Mouse (Mus musculus): Measurements from ENCODE around the gene Rbm45. TPM values are rescaled to one million over a fixed set of nuclear protein-coding genes. Genes with fewer than 3 reads are reported as not detected.

The Rbm45 gene
- polyA plus RNA-seq (2015; fragmentation: Nextera tagmentation; extraction: Ambion mirVana): 24.0 and 24.7 TPM in 2 replicates

- Histone ChIP-seq H3K27me3 (no peaks in the 10 kb centered on the region), H3K4me1 (replicated peaks) (peaks cover 15% of the 10 kb centered on the region), H3K27ac (peak within 1 kb of the TSS; percentile 65), H3K36me3 (peaks cover 27% of the 10 kb centered on the region), H3K9me3 (no peaks in the 10 kb centered on the region), H3K4me3 (replicated peaks) (peak within 1 kb of the TSS; percentile 98), H3K4me2 (replicated peaks) (peak within 1 kb of the TSS; percentile 94), H3K9ac (replicated peaks) (peak within 1 kb of the TSS; percentile 93)
- under 1% methylated on average over 61 of the region's 61 CpGs for WGBS
- ATAC-seq: peak; percentile 93
These were observed at the start of gene Rbm45 for GRCm38 (mm10) chr2:76369821-76370655. Rbm45 (plus strand) TSS chr2:76369984.

GRCm38 (mm10) chr2:76320336-76320735, 49.4 kb upstream of the Rbm45 start:
- H3K27ac ChIP-seq: no peak overlapping the region
- no peaks in the 10 kb centered on the region for H3K4me1 ChIP-seq (replicated peaks)
- no peak overlapping the region for H3K4me3 ChIP-seq (replicated peaks)
- no peaks in the 10 kb centered on the region for H3K27me3 ChIP-seq
- no peak overlapping the region for H3K9ac ChIP-seq (replicated peaks)
- 90% methylated on average over 6 of the region's 6 CpGs for WGBS
- ATAC-seq: no peak
- H3K4me2 ChIP-seq (replicated peaks): no peak overlapping the region
- H3K9me3 ChIP-seq: no peaks in the 10 kb centered on the region
- H3K36me3 ChIP-seq: no peaks in the 10 kb centered on the region

GRCm38 (mm10) chr2:76323185-76323875, 46.5 kb upstream of the Rbm45 start:
- H3K4me3 ChIP-seq (replicated peaks): no peak overlapping the region
- no peak for ATAC-seq
- H3K27me3 ChIP-seq: no peaks in the 10 kb centered on the region
- no peak overlapping the region for H3K4me2 ChIP-seq (replicated peaks)
- 86% methylated on average over 21 of the region's 21 CpGs for WGBS
- H3K4me1 ChIP-seq (replicated peaks): no peaks in the 10 kb centered on the region
- H3K36me3 ChIP-seq: no peaks in the 10 kb centered on the region
- H3K27ac ChIP-seq: no peak overlapping the region
- H3K9ac ChIP-seq (replicated peaks): no peak overlapping the region
- H3K9me3 ChIP-seq: no peaks in the 10 kb centered on the region

GRCm38 (mm10) chr2:76324463-76324862, 45.3 kb upstream of the Rbm45 start:
- H3K4me1 ChIP-seq (replicated peaks): no peaks in the 10 kb centered on the region
- no peak for ATAC-seq
- H3K27me3 ChIP-seq: no peaks in the 10 kb centered on the region
- no peak overlapping the region for H3K27ac ChIP-seq
- 86% methylated on average over 5 of the region's 5 CpGs for WGBS
- no peak overlapping the region for H3K9ac ChIP-seq (replicated peaks)
- H3K4me2 ChIP-seq (replicated peaks): no peak overlapping the region
- no peaks in the 10 kb centered on the region for H3K9me3 ChIP-seq
- H3K4me3 ChIP-seq (replicated peaks): no peak overlapping the region
- no peaks in the 10 kb centered on the region for H3K36me3 ChIP-seq

GRCm38 (mm10) chr2:76326161-76326560, 43.6 kb upstream of the Rbm45 start:
- no peaks in the 10 kb centered on the region for H3K4me1 ChIP-seq (replicated peaks)
- H3K9ac ChIP-seq (replicated peaks): no peak overlapping the region
- no peaks in the 10 kb centered on the region for H3K36me3 ChIP-seq
- H3K4me3 ChIP-seq (replicated peaks): no peak overlapping the region
- WGBS: 90% methylated on average over 3 of the region's 3 CpGs
- no peak overlapping the region for H3K4me2 ChIP-seq (replicated peaks)
- no peak overlapping the region for H3K27ac ChIP-seq
- H3K9me3 ChIP-seq: no peaks in the 10 kb centered on the region
- H3K27me3 ChIP-seq: no peaks in the 10 kb centered on the region
- ATAC-seq: no peak

GRCm38 (mm10) chr2:76330081-76330480, 39.7 kb upstream of the Rbm45 start:
- no peak overlapping the region for H3K27ac ChIP-seq
- WGBS: 91% methylated on average over 5 of the region's 5 CpGs
- no peak overlapping the region for H3K9ac ChIP-seq (replicated peaks)
- no peaks in the 10 kb centered on the region for H3K36me3 ChIP-seq
- no peak overlapping the region for H3K4me3 ChIP-seq (replicated peaks)
- H3K4me2 ChIP-seq (replicated peaks): no peak overlapping the region
- H3K4me1 ChIP-seq (replicated peaks): no peaks in the 10 kb centered on the region
- no peaks in the 10 kb centered on the region for H3K9me3 ChIP-seq
- no peaks in the 10 kb centered on the region for H3K27me3 ChIP-seq
- no peak for ATAC-seq

- no peak for ATAC-seq
- Histone ChIP-seq H3K9me3 (no peaks in the 10 kb centered on the region), H3K4me1 (replicated peaks) (no peaks in the 10 kb centered on the region), H3K4me3 (replicated peaks) (no peak overlapping the region), H3K4me2 (replicated peaks) (no peak overlapping the region), H3K9ac (replicated peaks) (no peak overlapping the region), H3K27me3 (peaks cover 3% of the 10 kb centered on the region; the same call in 1 of the 2 replicates), H3K27ac (no peak overlapping the region), H3K36me3 (no peaks in the 10 kb centered on the region)
- 78% methylated on average over 11 of the region's 11 CpGs for WGBS
These were observed 37.5 kb upstream of the Rbm45 start for GRCm38 (mm10) chr2:76332161-76332805.

GRCm38 (mm10) chr2:76334596-76334995, 35.2 kb upstream of the Rbm45 start:
- H3K9ac ChIP-seq (replicated peaks): no peak overlapping the region
- 80% methylated on average over 5 of the region's 5 CpGs for WGBS

GRCm38 (mm10) chr2:76338215-76339156, 31.3 kb upstream of the Rbm45 start, which contains the start of gene Pde11a:
Pde11a (minus strand) TSS chr2:76338774.
- 16% methylated on average over 39 of the region's 41 CpGs for WGBS
- Histone ChIP-seq H3K4me3 (replicated peaks) (peak within 1 kb of the TSS; percentile 52), H3K4me2 (replicated peaks) (peak within 1 kb of the TSS; percentile 96), H3K27me3 (peaks cover 24% of the 10 kb centered on the region), H3K9ac (replicated peaks) (peak within 1 kb of the TSS; percentile 63), H3K27ac (no peak within 1 kb of the TSS), H3K9me3 (no peaks in the 10 kb centered on the region), H3K4me1 (replicated peaks) (peaks cover 12% of the 10 kb centered on the region), H3K36me3 (no peaks in the 10 kb centered on the region)
- ATAC-seq: peak; percentile 79

More at GRCm38 (mm10) chr2:76334596-76334995, 35.2 kb upstream of the Rbm45 start:
- Histone ChIP-seq H3K4me3 (replicated peaks) (no peak overlapping the region), H3K9me3 (no peaks in the 10 kb centered on the region), H3K27ac (no peak overlapping the region), H3K27me3 (peaks cover 22% of the 10 kb centered on the region), H3K36me3 (no peaks in the 10 kb centered on the region), H3K4me1 (replicated peaks) (peaks cover 12% of the 10 kb centered on the region), H3K4me2 (replicated peaks) (no peak overlapping the region)
- ATAC-seq: no peak

- Histone ChIP-seq H3K27ac (no peak overlapping the region), H3K9me3 (no peaks in the 10 kb centered on the region), H3K27me3 (peaks cover 22% of the 10 kb centered on the region), H3K4me1 (replicated peaks) (peaks cover 12% of the 10 kb centered on the region), H3K4me2 (replicated peaks) (no peak overlapping the region), H3K4me3 (replicated peaks) (no peak overlapping the region), H3K9ac (replicated peaks) (no peak overlapping the region), H3K36me3 (no peaks in the 10 kb centered on the region)
- ATAC-seq: no peak
- 91% methylated on average over 9 of the region's 9 CpGs for WGBS
These were observed 27.6 kb upstream of the Rbm45 start for GRCm38 (mm10) chr2:76342146-76342545.

GRCm38 (mm10) chr2:76347839-76348238, 21.9 kb upstream of the Rbm45 start:
- H3K4me3 ChIP-seq (replicated peaks): no peak overlapping the region
- no peak overlapping the region for H3K27ac ChIP-seq
- H3K36me3 ChIP-seq: no peaks in the 10 kb centered on the region
- no peak overlapping the region for H3K9ac ChIP-seq (replicated peaks)
- H3K4me2 ChIP-seq (replicated peaks): no peak overlapping the region
- ATAC-seq: no peak
- H3K4me1 ChIP-seq (replicated peaks): no peaks in the 10 kb centered on the region
- WGBS: 66% methylated on average over 6 of the region's 6 CpGs
- H3K27me3 ChIP-seq: no peaks in the 10 kb centered on the region
- H3K9me3 ChIP-seq: no peaks in the 10 kb centered on the region

Measured in midbrain, embryonic 13.5 days (tissue).